Mouse (Mus musculus) erythroblast, embryonic 14.5 days (primary cell): ENCODE results near the gene Gm815. TPM values are rescaled to one million over a fixed set of nuclear protein-coding genes. Genes with fewer than 3 reads are reported as not detected.

Source experiments
- H3K27me3 ChIP-seq: 2 replicates; pipeline ENCODE4 v1.6.1; 2012; ENCODE audit warnings: inconsistent platforms; ENCODE audit not compliant: control insufficient read depth
- H3K36me3 ChIP-seq: 2 replicates; pipeline ENCODE4 v1.6.1; 2012; ENCODE audit warnings: mild to moderate bottlenecking, inconsistent platforms; ENCODE audit not compliant: control insufficient read depth
- H3K4me1 ChIP-seq: 2 replicates; pipeline ENCODE4 v1.6.1; 2012; ENCODE audit warnings: inconsistent platforms; ENCODE audit not compliant: control insufficient read depth
- H3K4me3 ChIP-seq: replicated peaks from 2 replicates; pipeline ENCODE3; 2012; ENCODE audit warnings: moderate library complexity, mild to moderate bottlenecking, inconsistent platforms
- H3K9me3 ChIP-seq: 2 replicates; pipeline ENCODE4 v1.6.1; 2012; ENCODE audit warnings: low read length, inconsistent platforms, mixed read lengths; ENCODE audit not compliant: control insufficient read depth
- GATA1 ChIP-seq: IDR thresholded peaks from 2 replicates; pipeline ENCODE4 v1.6.1; 2012; ENCODE audit warnings: low read length, inconsistent platforms, mixed read lengths
- TAL1 ChIP-seq: IDR thresholded peaks from 3 replicates; pipeline ENCODE4 v1.6.1; 2012; ENCODE audit warnings: low read length, inconsistent platforms, mixed read lengths
- polyA plus RNA-seq: library from polyadenylated mRNA; stranded (reverse); fragments of >175 nt; gene quantifications from 2 replicates; pipeline ENCODE4 v1.2.3, GENCODE M21; 2012

Gene Gm815
- polyA plus RNA-seq, 1 experiment: not detected

DNA sequence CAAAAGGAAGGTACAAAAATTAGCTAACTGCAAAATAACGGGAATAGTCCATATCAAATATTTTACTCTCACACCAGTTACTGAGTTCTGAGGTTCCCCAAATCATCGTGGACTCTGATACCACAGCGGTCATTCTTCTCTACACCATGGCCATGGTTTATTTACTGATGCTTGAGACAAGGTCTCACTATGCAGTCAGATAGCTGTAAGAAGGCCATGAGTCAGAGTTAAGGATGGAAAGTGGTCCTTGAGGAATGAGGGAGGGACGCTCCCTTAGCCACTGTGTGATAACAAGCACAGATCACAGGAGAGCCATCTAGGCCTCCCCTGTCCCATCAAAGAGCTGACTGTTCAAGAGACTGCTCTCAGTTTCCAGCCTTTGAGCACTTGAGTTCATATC, 31.0 kb upstream of the Gm815 start:
- H3K36me3 ChIP-seq: no peaks in the 10 kb centered on the region
- TF ChIP-seq TAL1: no peak
- no peak for TF ChIP-seq GATA1
- H3K9me3 ChIP-seq: no peaks in the 10 kb centered on the region
- no peaks in the 10 kb centered on the region for H3K27me3 ChIP-seq
- no peaks in the 10 kb centered on the region for H3K4me1 ChIP-seq
- H3K4me3 ChIP-seq: no peak overlapping the region

DNA sequence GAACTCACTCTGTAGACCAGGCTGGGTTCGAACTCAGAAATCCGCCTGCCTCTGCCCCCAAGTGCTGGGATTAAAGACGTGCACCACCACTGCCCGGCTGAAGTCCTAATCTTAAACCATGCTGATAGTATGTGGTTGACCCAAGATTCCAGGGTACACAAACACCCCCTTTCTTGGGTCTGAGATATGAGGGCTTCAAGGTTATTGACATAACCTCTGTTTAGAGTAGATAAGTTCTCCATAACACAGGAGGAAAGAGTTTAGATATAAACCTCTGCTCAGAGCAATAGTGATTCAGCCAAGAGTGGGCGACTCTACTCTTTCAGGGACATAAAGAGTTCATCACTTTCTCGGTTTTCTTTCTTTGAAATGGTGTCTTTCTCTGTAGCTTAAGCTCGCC, 30.5 kb upstream of the Gm815 start:
- H3K36me3 ChIP-seq: no peaks in the 10 kb centered on the region
- no peaks in the 10 kb centered on the region for H3K9me3 ChIP-seq
- H3K27me3 ChIP-seq: no peaks in the 10 kb centered on the region
- H3K4me1 ChIP-seq: no peaks in the 10 kb centered on the region
- TF ChIP-seq TAL1: no peak
- TF ChIP-seq GATA1: no peak
- H3K4me3 ChIP-seq: no peak overlapping the region

DNA sequence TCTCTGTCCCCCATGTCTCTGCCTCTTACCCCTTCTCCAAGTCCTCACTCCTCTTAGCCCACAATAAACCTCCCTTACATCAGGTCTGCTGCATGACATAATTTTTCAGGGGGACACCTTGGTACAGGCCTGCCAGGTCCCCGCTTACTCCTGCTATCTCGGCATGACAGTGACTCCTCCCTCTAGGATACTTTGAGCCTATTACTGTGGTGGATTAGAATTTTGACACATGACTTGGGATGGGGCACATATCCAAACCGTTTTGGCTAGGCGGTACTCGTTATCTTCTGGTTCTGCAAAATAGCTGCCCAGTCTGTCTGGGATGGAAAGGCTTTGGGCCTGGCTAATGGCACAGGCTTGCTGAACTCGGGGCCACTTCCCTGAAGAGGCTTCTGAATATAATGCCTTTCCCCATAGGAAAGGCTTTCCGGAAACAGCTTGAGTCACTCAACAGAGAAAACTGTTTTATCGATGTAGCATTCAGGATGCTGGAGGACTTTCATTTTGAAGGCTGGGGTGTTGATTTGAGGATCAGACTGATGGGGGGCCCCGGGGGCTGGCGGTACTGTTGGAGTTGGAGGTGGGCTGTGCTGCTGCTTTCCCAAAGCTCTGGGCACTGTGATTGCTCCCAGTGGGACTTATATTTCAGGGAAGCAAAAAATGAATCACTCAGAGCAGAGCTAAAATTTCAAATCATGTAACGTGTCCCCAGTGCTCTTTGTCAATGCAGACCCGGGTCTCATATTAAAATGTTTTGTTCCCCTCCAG, 27.1 kb upstream of the Gm815 start:
- Histone ChIP-seq H3K9me3 (no peaks in the 10 kb centered on the region), H3K27me3 (no peaks in the 10 kb centered on the region), H3K4me3 (no peak overlapping the region), H3K4me1 (no peaks in the 10 kb centered on the region), H3K36me3 (no peaks in the 10 kb centered on the region)
- no peak for TF ChIP-seq TAL1
- TF ChIP-seq GATA1: no peak

DNA sequence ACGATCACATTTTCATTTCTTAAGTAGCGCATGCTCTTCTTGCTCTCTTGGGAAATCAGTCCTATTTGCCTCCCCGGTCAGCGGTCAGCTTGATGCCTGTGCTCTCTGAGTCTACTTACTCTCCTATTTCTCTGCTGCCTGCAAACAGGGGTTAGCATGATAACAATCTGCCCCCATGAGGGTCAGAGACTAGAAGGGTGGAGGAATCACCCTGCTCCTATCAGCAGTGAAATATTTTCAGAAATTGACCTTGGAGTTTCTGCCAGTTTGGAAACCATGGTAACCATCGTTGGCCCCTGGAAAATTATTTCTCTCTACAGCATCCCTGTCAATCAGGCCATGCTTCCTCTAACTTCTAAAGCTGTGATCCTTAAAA, 26.5 kb upstream of the Gm815 start:
- Histone ChIP-seq H3K27me3 (no peaks in the 10 kb centered on the region), H3K9me3 (no peaks in the 10 kb centered on the region), H3K4me1 (no peaks in the 10 kb centered on the region), H3K4me3 (no peak overlapping the region), H3K36me3 (no peaks in the 10 kb centered on the region)
- TF ChIP-seq TAL1 (no peak), GATA1 (no peak)

GRCm38 (mm10) chr19:26863662-26864061, 22.0 kb upstream of the Gm815 start:
- H3K36me3 ChIP-seq: no peaks in the 10 kb centered on the region
- no peaks in the 10 kb centered on the region for H3K9me3 ChIP-seq
- H3K4me3 ChIP-seq: no peak overlapping the region
- no peaks in the 10 kb centered on the region for H3K27me3 ChIP-seq
- TF ChIP-seq GATA1 (no peak), TAL1 (no peak)
- no peaks in the 10 kb centered on the region for H3K4me1 ChIP-seq

GRCm38 (mm10) chr19:26864975-26865690, 20.5 kb upstream of the Gm815 start:
- no peaks in the 10 kb centered on the region for H3K36me3 ChIP-seq
- no peaks in the 10 kb centered on the region for H3K27me3 ChIP-seq
- H3K9me3 ChIP-seq: no peaks in the 10 kb centered on the region
- H3K4me3 ChIP-seq: no peak overlapping the region
- no peak for TF ChIP-seq TAL1
- TF ChIP-seq GATA1: no peak
- no peaks in the 10 kb centered on the region for H3K4me1 ChIP-seq

DNA sequence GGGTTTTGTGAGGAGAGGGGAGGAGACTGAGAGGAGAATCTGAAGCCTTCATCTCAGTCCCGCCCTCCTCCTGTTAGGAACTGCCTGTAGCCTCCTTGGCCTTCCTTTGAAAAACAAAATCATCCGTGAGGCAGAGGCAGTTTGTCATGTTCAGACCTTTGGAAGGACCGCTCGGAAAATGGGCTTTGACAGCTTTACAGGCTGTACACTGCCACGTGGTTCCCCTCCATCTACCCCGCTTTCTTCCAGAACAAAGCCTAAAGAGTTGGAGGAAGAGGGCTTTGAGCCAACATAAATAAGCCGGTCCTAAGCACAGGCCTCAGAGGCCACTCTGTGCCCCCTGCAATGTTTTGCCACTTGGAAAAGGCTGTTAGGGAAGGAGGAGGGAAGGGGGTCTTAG, 19.9 kb upstream of the Gm815 start:
- no peaks in the 10 kb centered on the region for H3K9me3 ChIP-seq
- no peaks in the 10 kb centered on the region for H3K4me1 ChIP-seq
- TF ChIP-seq TAL1: no peak
- TF ChIP-seq GATA1: no peak
- no peaks in the 10 kb centered on the region for H3K27me3 ChIP-seq
- H3K36me3 ChIP-seq: no peaks in the 10 kb centered on the region
- no peak overlapping the region for H3K4me3 ChIP-seq

GRCm38 (mm10) chr19:26869591-26869990, 16.1 kb upstream of the Gm815 start:
- Histone ChIP-seq H3K27me3 (no peaks in the 10 kb centered on the region), H3K4me1 (no peaks in the 10 kb centered on the region), H3K9me3 (no peaks in the 10 kb centered on the region), H3K36me3 (no peaks in the 10 kb centered on the region), H3K4me3 (no peak overlapping the region)
- TF ChIP-seq TAL1: no peak
- TF ChIP-seq GATA1: no peak

GRCm38 (mm10) chr19:26870280-26870679, 15.4 kb upstream of the Gm815 start:
- TF ChIP-seq TAL1: no peak
- TF ChIP-seq GATA1: no peak
- Histone ChIP-seq H3K4me1 (no peaks in the 10 kb centered on the region), H3K9me3 (no peaks in the 10 kb centered on the region), H3K36me3 (no peaks in the 10 kb centered on the region), H3K4me3 (no peak overlapping the region), H3K27me3 (no peaks in the 10 kb centered on the region)

DNA sequence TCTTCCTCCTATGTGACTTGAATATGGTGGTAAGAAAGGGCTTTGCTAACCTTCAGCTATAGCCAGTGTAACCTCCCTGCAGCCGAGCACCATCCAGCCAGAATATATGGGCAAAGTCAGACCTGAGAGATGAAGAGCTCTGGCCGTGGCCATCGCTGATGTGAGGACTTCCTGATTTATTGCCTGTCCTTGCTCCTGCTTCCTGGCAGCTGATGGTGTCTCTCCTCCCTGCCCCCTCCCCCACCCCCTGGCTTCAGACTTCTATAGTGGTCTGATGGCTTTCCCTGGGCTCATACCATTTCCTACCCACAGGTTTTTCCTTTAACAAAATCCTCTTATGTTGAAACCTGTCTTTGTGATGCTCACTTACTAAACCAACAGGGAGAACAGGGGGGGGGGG, 14.6 kb upstream of the Gm815 start:
- TF ChIP-seq GATA1 (no peak), TAL1 (no peak)
- Histone ChIP-seq H3K4me3 (no peak overlapping the region), H3K36me3 (no peaks in the 10 kb centered on the region), H3K4me1 (no peaks in the 10 kb centered on the region), H3K9me3 (no peaks in the 10 kb centered on the region), H3K27me3 (no peaks in the 10 kb centered on the region)
